Mouse (Mus musculus): ENCODE data around the gene Leng1. TPM values are rescaled to one million over a fixed set of nuclear protein-coding genes. Genes with fewer than 3 reads are reported as not detected.

Gene Leng1
- total RNA-seq, 2 experiments from 2014 or later: 7.9 to 9.4 TPM

GRCm38 (mm10) chr7:3692382-3692986 lies 26.8 kb upstream of the Leng1 start, which contains the start of gene Tsen34:
TSS of gene Tsen34 (plus strand) at chr7:3692863.
- no peak for ATAC-seq (replicated peaks; ENCODE audit: poor library complexity)

- ATAC-seq (replicated peaks; ENCODE audit: poor library complexity): no peak
These were observed 26.3 kb upstream of the Leng1 start for GRCm38 (mm10) chr7:3691919-3692318.

GRCm38 (mm10) chr7:3685400-3686187 lies 20.0 kb upstream of the Leng1 start:
- ATAC-seq (replicated peaks; ENCODE audit: poor library complexity): no peak

- no peak for ATAC-seq (replicated peaks; ENCODE audit: poor library complexity)
These were observed 19.1 kb upstream of the Leng1 start for GRCm38 (mm10) chr7:3684698-3685097.

- ATAC-seq (replicated peaks; ENCODE audit: poor library complexity): no peak
These were observed 18.4 kb upstream of the Leng1 start for GRCm38 (mm10) chr7:3683908-3684550.

- ATAC-seq (replicated peaks; ENCODE audit: poor library complexity): no peak
These were observed 11.7 kb upstream of the Leng1 start, which contains the start of gene Tmc4 for GRCm38 (mm10) chr7:3677342-3677741. TSS of gene Tmc4 (minus strand) at chr7:3677553.

GRCm38 (mm10) chr7:3676371-3676770 lies 10.7 kb upstream of the Leng1 start:
- no peak for ATAC-seq (replicated peaks; ENCODE audit: poor library complexity)

- ATAC-seq (replicated peaks; ENCODE audit: poor library complexity): 0 out of 2 replicates have a peak, but pooled peaks have one; percentile 4
These were observed 9.5 kb upstream of the Leng1 start for GRCm38 (mm10) chr7:3675228-3675548.

GRCm38 (mm10) chr7:3674507-3675227 lies 9.0 kb upstream of the Leng1 start:
- peak; percentile 99 for ATAC-seq (replicated peaks; ENCODE audit: poor library complexity)

GRCm38 (mm10) chr7:3666921-3667391 lies 1.3 kb upstream of the Leng1 start:
- ATAC-seq (replicated peaks; ENCODE audit: poor library complexity): peak; percentile 18

- no peak for ATAC-seq (replicated peaks; ENCODE audit: poor library complexity)
These were observed 971 bp downstream of the Leng1 start for GRCm38 (mm10) chr7:3664524-3665214.

- no peak for ATAC-seq (replicated peaks; ENCODE audit: poor library complexity)
These were observed 7.1 kb downstream of the Leng1 start for GRCm38 (mm10) chr7:3658578-3658977.

- no peak for ATAC-seq (replicated peaks; ENCODE audit: poor library complexity)
These were observed 8.7 kb downstream of the Leng1 start for GRCm38 (mm10) chr7:3656966-3657365.

- ATAC-seq (replicated peaks; ENCODE audit: poor library complexity): no peak
These were observed 19.0 kb downstream of the Leng1 start for GRCm38 (mm10) chr7:3646641-3647040.

GRCm38 (mm10) chr7:3646188-3646587 lies 19.5 kb downstream of the Leng1 start:
- ATAC-seq (replicated peaks; ENCODE audit: poor library complexity): no peak

- peak; percentile 26 for ATAC-seq (replicated peaks; ENCODE audit: poor library complexity)
These were observed 20.1 kb downstream of the Leng1 start for GRCm38 (mm10) chr7:3645488-3646025.

GRCm38 (mm10) chr7:3644672-3645487 lies 20.8 kb downstream of the Leng1 start, which contains the start of gene Cnot3:
TSS of gene Cnot3 (plus strand) at chr7:3645268.
- peak; percentile 81 for ATAC-seq (replicated peaks; ENCODE audit: poor library complexity)

- no peak for ATAC-seq (replicated peaks; ENCODE audit: poor library complexity)
These were observed 21.3 kb downstream of the Leng1 start for GRCm38 (mm10) chr7:3644348-3644671.

- no peak for ATAC-seq (replicated peaks; ENCODE audit: poor library complexity)
These were observed 21.8 kb downstream of the Leng1 start for GRCm38 (mm10) chr7:3643843-3644242.

Measured in megakaryocyte progenitor cell, adult 5-6 weeks (primary cell).